Mouse (Mus musculus) lung, adult 18-20 months (tissue): ENCODE measurements at regions not wholly inside any gene's neighbourhood (a gene's known extent, or its start where the extent isn't known, plus 50 kb on each side); places are given as distances from the start of the nearest gene placed in this dataset.

ENCODE experiments used
- DNase-seq, 2 experiments: peaks; one replicate each; pipeline ENCODE4 v3.0.0; 2022; ENCODE audit warnings: mixed read lengths in 2 of 2

DNA sequence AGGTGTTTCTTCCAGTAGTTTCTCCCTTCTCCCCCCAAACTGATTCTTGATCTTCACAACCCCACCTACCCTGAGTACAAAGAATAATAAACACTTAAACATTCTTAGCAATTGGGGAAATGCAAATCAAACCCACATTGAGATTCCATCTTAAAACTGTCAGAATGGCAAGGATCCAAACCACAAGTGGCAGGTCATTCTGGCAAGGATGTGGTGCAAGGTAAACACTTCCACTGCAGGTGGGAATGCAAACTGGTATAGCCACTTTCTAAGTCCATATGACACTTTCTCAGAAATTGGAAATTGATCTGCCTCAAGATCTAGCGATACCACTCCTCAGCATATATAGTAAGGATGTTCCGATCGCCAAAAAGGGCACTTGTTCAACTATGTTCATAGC lies 201.6 kb upstream of the Slitrk1 start:
- peak; percentile 47 to 71 for DNase-seq
